Mouse (Mus musculus): ENCODE data around the gene Mylpf.

DNA sequence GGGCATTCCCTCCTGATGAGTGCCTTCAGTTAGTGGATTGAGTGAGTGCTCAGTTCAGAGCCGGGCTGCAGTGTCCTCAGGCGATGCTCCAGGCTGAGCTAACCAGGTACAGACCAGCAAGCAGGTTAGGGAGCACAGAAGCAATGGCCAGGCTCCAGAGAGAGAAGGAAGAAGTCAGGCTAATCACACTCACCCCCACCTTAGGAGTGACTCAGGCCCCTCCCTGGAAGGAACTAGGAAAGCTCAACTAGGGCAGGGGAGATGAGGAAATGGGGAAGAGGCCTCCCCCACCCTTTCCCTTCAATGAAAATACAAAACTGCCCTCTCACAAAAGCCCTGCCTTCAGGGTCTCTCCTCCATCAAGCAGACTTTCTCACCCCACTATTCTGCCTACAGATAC is 2.1 kb upstream of the Mylpf start:
- TF ChIP-seq CTCF (IDR thresholded peaks at IDR 0.05; ENCODE audit: insufficient read depth, low read depth, low read length), result no peak
- no peak for TF ChIP-seq POLR2A (IDR thresholded peaks at IDR 0.05; ENCODE audit: insufficient read depth, low read depth, low read length)
